Mouse (Mus musculus) forebrain, postnatal 0 days (tissue): ENCODE measurements at regions not wholly inside any gene's neighbourhood (a gene's known extent, or its start where the extent isn't known, plus 50 kb on each side); places are given as distances from the start of the nearest gene placed in this dataset.

Experiments
- ATAC-seq: fragments of 200-750 bp; cut with Nextera tagmentation; 2 replicates; pipeline ENCODE4 v1.8.0; 2017; ENCODE audit warnings: mild to moderate bottlenecking, moderate library complexity
- DNase-seq: peaks from one replicate; pipeline ENCODE4 v3.0.0-alpha.2; 2015
- H3K27ac ChIP-seq: fragments of 300-500 bp; sonication (generic); 2 replicates; pipeline ENCODE4 v1.5.1; 2014; ENCODE audit warnings: low read depth, mild to moderate bottlenecking, antibody characterized with exemption, low read length, moderate library complexity, mixed read lengths
- H3K27me3 ChIP-seq: fragments of 300-500 bp; sonication (generic); 2 replicates; pipeline ENCODE4 v1.6.1; 2014; ENCODE audit warnings: mild to moderate bottlenecking, low read length, mixed read lengths; ENCODE audit not compliant: insufficient read depth
- H3K36me3 ChIP-seq: fragments of 300-500 bp; sonication (generic); 2 replicates; pipeline ENCODE4 v1.6.1; 2014; ENCODE audit warnings: mild to moderate bottlenecking, moderate library complexity; ENCODE audit not compliant: insufficient read depth
- H3K4me1 ChIP-seq: fragments of 300-500 bp; sonication (generic); 2 replicates; pipeline ENCODE4 v1.6.1; 2014; ENCODE audit warnings: antibody characterized with exemption; ENCODE audit not compliant: insufficient read depth
- H3K4me2 ChIP-seq: fragments of 300-500 bp; sonication (generic); 2 replicates; pipeline ENCODE4 v1.6.1; 2014; ENCODE audit warnings: low read depth, mild to moderate bottlenecking, moderate library complexity
- H3K4me3 ChIP-seq: fragments of 300-500 bp; sonication (generic); 2 replicates; pipeline ENCODE4 v1.5.1; 2014; ENCODE audit warnings: low read depth, low read length, mixed read lengths
- H3K9ac ChIP-seq: fragments of 300-500 bp; sonication (generic); 2 replicates; pipeline ENCODE4 v1.6.1; 2014; ENCODE audit warnings: mild to moderate bottlenecking
- H3K9me3 ChIP-seq: fragments of 300-500 bp; sonication (generic); 2 replicates; pipeline ENCODE4 v1.6.1; 2016; ENCODE audit warnings: low read length
- CTCF ChIP-seq: sonication (generic); IDR thresholded peaks from 2 replicates; pipeline ENCODE4 v1.5.1; 2016; ENCODE audit warnings: antibody characterized with exemption, control low read depth, low read depth
- WGBS: fragments of 180-500 bp; shearing (Covaris S2); extraction: QIAGEN DNeasy Blood & Tissue Kit; methylation state at CpG from one replicate; pipeline ENCODE4 v1.1.7; 2014; 5-methylcytosine and 5-hydroxymethylcytosine counted together

DNA sequence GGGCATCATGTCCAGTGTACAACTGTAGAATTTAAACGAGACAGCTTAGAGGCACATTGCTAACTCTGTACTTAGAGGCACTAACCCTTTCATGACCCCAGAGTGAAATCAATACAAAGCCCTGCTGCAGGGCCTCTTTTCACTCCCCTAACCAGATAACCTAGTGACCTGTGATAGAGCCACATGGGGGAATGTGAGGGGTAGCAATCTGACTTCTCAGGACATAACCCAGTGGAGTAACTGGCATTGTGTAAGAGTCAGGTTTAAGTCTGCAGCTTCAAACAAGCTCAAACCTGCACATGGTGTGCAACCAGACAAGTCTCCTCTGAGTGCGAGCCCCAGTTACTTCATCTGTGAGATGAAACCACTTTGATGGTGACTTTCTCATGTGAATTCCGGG is 199.1 kb downstream of the Dcdc2c start:
- TF ChIP-seq CTCF = no peak
- WGBS = 52% methylated on average over 3 of the region's 3 CpGs
- Histone ChIP-seq H3K4me2 (no peak overlapping the region), H3K9ac (no peak overlapping the region), H3K36me3 (no peaks in the 10 kb centered on the region), H3K4me1 (no peaks in the 10 kb centered on the region), H3K27me3 (no peaks in the 10 kb centered on the region), H3K9me3 (no peaks in the 10 kb centered on the region), H3K27ac (no peak overlapping the region), H3K4me3 (no peak overlapping the region)
- DNase-seq (no peak), ATAC-seq (no peak)

DNA sequence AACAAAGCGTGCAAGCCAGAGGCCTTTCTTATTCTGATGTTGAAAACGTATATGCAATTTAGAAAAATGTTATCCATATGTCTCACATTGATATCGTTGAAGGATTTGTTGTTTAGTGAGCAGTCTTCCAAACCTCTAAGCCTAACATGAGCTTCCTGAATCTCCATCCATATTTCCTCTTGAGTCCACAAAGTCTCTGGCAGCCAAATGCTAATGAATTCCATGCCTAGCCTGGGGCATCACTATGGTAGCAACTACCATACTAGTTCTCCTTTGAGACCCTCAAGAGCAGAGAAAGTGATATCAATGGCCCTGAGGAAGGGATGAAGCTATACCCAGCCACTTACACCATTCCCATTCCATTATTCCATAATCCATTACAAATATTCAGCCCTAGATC is 199.6 kb downstream of the Dcdc2c start:
- DNase-seq (no peak), ATAC-seq (no peak)
- Histone ChIP-seq H3K4me3 (no peak overlapping the region), H3K4me1 (no peaks in the 10 kb centered on the region), H3K27me3 (no peaks in the 10 kb centered on the region), H3K4me2 (no peak overlapping the region), H3K36me3 (no peaks in the 10 kb centered on the region), H3K27ac (no peak overlapping the region), H3K9ac (no peak overlapping the region), H3K9me3 (no peaks in the 10 kb centered on the region)
- WGBS = 87% methylated on average over 3 of the region's 3 CpGs
- no peak for TF ChIP-seq CTCF

DNA sequence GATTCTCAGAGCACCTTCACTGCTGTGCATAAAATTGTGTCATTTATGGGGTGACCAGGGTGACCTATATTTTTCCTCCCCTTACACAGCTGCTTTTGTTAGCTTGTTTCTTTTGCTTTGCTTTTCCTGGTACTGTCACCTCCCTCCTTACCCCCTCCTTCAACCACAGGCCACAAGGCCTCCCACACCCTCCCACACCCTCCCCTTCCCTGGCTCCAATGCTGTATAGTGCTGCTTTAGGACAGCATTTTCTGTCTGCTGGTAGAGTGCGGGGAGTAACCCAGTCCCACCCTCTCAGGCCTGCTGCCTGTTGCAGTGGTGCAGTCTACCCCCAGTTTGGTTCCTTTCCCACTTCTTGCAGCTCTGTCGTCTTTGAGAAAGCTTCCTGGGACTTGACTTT is 209.5 kb downstream of the Dcdc2c start:
- Histone ChIP-seq H3K4me3 (no peak overlapping the region), H3K9ac (no peak overlapping the region), H3K4me2 (no peak overlapping the region), H3K36me3 (no peaks in the 10 kb centered on the region), H3K27ac (no peak overlapping the region), H3K27me3 (no peaks in the 10 kb centered on the region), H3K9me3 (no peaks in the 10 kb centered on the region), H3K4me1 (no peaks in the 10 kb centered on the region)
- DNase-seq = no peak
- TF ChIP-seq CTCF = no peak
- 72% methylated on average over 2 of the region's 2 CpGs for WGBS
- no peak for ATAC-seq

DNA sequence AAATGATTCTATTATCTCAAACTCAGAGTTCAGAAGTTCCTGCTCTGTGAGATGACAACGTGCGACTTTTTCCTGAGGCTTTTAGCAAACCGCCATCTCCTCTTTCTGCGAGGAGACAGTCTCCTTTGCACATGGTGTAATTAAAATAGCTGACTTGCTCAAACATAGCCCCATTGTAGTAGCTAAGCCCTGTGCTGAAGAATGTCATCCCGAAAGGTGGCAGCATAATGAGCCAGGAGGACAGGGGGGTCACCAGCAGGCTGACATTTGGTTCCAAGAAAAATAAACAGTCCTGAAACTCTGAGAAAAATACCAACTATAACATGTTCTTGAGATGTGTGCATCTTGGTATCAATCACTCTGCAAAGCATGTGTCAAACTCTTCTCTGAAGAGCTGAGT is 219.6 kb downstream of the Dcdc2c start:
- 29% methylated on average over 5 of the region's 5 CpGs for whole genome bisulfite sequencing
- Histone ChIP-seq H3K4me2 (no peak overlapping the region), H3K27ac (no peak overlapping the region), H3K9ac (no peak overlapping the region), H3K9me3 (no peaks in the 10 kb centered on the region), H3K36me3 (no peaks in the 10 kb centered on the region), H3K4me3 (no peak overlapping the region), H3K4me1 (no peaks in the 10 kb centered on the region), H3K27me3 (no peaks in the 10 kb centered on the region)
- DNase-seq (no peak), ATAC-seq (peak; percentile 69; the same call in 1 of the 2 replicates)
- TF ChIP-seq CTCF = no peak

GRCm38 (mm10) chr12:28331843-28332242 is 220.4 kb downstream of the Dcdc2c start:
- no peak for ATAC-seq
- TF ChIP-seq CTCF = no peak
- no peak for DNase-seq
- WGBS = 77% methylated on average over 2 of the region's 2 CpGs
- Histone ChIP-seq H3K4me1 (no peaks in the 10 kb centered on the region), H3K9ac (no peak overlapping the region), H3K4me3 (no peak overlapping the region), H3K27me3 (no peaks in the 10 kb centered on the region), H3K4me2 (no peak overlapping the region), H3K27ac (no peak overlapping the region), H3K36me3 (no peaks in the 10 kb centered on the region), H3K9me3 (no peaks in the 10 kb centered on the region)

GRCm38 (mm10) chr12:28323659-28324058 is 228.5 kb downstream of the Dcdc2c start:
- no peak overlapping the region for H3K27ac ChIP-seq

GRCm38 (mm10) chr12:28309226-28309625 is 243.0 kb downstream of the Dcdc2c start:
- ATAC-seq (peak; percentile 79; the same call in 1 of the 2 replicates), DNase-seq (peak; percentile 66)
- no peak overlapping the region for H3K9ac ChIP-seq
- 20% methylated on average over 5 of the region's 5 CpGs for WGBS
- H3K4me3 ChIP-seq = no peak overlapping the region
- H3K36me3 ChIP-seq = no peaks in the 10 kb centered on the region
- no peaks in the 10 kb centered on the region for H3K9me3 ChIP-seq
- TF ChIP-seq CTCF = no peak
- no peak overlapping the region for H3K4me2 ChIP-seq
- H3K27ac ChIP-seq = 0 out of 2 replicates have a peak overlapping the region, but pooled peaks have one; percentile 47
- H3K4me1 ChIP-seq = no peaks in the 10 kb centered on the region
- no peaks in the 10 kb centered on the region for H3K27me3 ChIP-seq

More at GRCm38 (mm10) chr12:28323659-28324058, 228.5 kb downstream of the Dcdc2c start:
- Histone ChIP-seq H3K27me3 (no peaks in the 10 kb centered on the region), H3K36me3 (no peaks in the 10 kb centered on the region), H3K9ac (no peak overlapping the region), H3K4me2 (no peak overlapping the region), H3K4me1 (no peaks in the 10 kb centered on the region), H3K9me3 (no peaks in the 10 kb centered on the region), H3K4me3 (no peak overlapping the region)
- no peak for TF ChIP-seq CTCF
- no peak for DNase-seq
- WGBS = 9% methylated on average over 2 of the region's 2 CpGs
- ATAC-seq = no peak
